Mouse (Mus musculus) limb, embryonic 14.5 days (tissue): Measurements from ENCODE around the gene Zfp422. TPM values are rescaled to one million over a fixed set of nuclear protein-coding genes. Genes with fewer than 3 reads are reported as not detected.

ENCODE experiments used
- ATAC-seq: fragments of 200-750 bp; cut with Nextera tagmentation; 2 replicates; pipeline ENCODE4 v1.8.0; 2017; ENCODE audit warnings: low read depth, moderate number of reproducible peaks, moderate TSS enrichment; ENCODE audit not compliant: low FRiP score
- DNase-seq: peaks from one replicate; pipeline ENCODE4 v3.0.0-alpha.2; 2015; ENCODE audit warnings: low spot score
- H3K27ac ChIP-seq: fragments of 300-500 bp; sonication (generic); replicated peaks from 2 replicates; pipeline ENCODE4 v1.5.1; 2014; ENCODE audit warnings: low read depth, mild to moderate bottlenecking, low read length, moderate library complexity, mixed read lengths
- H3K27me3 ChIP-seq: fragments of 300-500 bp; sonication (generic); 2 replicates; pipeline ENCODE4 v1.6.1; 2014; ENCODE audit warnings: low read length, mixed read lengths; ENCODE audit not compliant: control insufficient read depth, insufficient read depth
- H3K36me3 ChIP-seq: fragments of 300-500 bp; sonication (generic); 2 replicates; pipeline ENCODE4 v1.6.1; 2014; ENCODE audit warnings: mild to moderate bottlenecking, low read length, moderate library complexity, mixed read lengths; ENCODE audit not compliant: control insufficient read depth, insufficient read depth
- H3K4me1 ChIP-seq: fragments of 300-500 bp; sonication (generic); 2 replicates; pipeline ENCODE4 v1.6.1; 2014; ENCODE audit warnings: antibody characterized with exemption, low read length, mixed read lengths; ENCODE audit not compliant: control insufficient read depth, insufficient read depth
- H3K4me2 ChIP-seq: fragments of 300-500 bp; sonication (generic); replicated peaks from 2 replicates; pipeline ENCODE4 v1.6.1; 2014; ENCODE audit warnings: low read depth, mild to moderate bottlenecking, low read length, moderate library complexity; ENCODE audit not compliant: severe bottlenecking
- H3K4me3 ChIP-seq: fragments of 300-500 bp; sonication (generic); replicated peaks from 2 replicates; pipeline ENCODE4 v1.5.1; 2014; ENCODE audit warnings: low read length
- H3K9ac ChIP-seq: fragments of 300-500 bp; sonication (generic); 2 replicates; pipeline ENCODE4 v1.6.1; 2014; ENCODE audit warnings: mild to moderate bottlenecking, low read depth, low read length, moderate library complexity; ENCODE audit not compliant: severe bottlenecking
- H3K9me3 ChIP-seq: fragments of 300-500 bp; sonication (generic); 2 replicates; pipeline ENCODE4 v1.6.1; 2016; ENCODE audit warnings: low read length; ENCODE audit not compliant: control insufficient read depth
- POLR2A ChIP-seq: fragments of 200-500 bp; IDR thresholded peaks from 2 replicates; pipeline ENCODE4 v1.8.0; 2012; ENCODE audit warnings: inconsistent platforms, mild to moderate bottlenecking, moderate library complexity, borderline replicate concordance; ENCODE audit not compliant: insufficient read depth, insufficient read length; ENCODE audit errors: extremely low read depth
- WGBS: fragments of 180-500 bp; shearing (Covaris S2); extraction: QIAGEN DNeasy Blood & Tissue Kit; methylation state at CpG from one replicate; pipeline ENCODE4 v1.1.7; 2014; 5-methylcytosine and 5-hydroxymethylcytosine counted together
- polyA plus RNA-seq, 2 experiments: library from polyadenylated mRNA; depleted of rRNA in 1 of 2; stranded (reverse) in 1 of 2; unstranded in 1 of 2; fragments of >200 nt; fragmentation: Nextera tagmentation in 1 of 2; extraction: Ambion mirVana in 1 of 2; gene quantifications; 2 replicates each; pipeline versions ENCODE4 v1.2.1 to v1.2.3; 2012 to 2014

Gene Zfp422
- polyA plus RNA-seq, 2 experiments: 109 to 166 TPM

DNA sequence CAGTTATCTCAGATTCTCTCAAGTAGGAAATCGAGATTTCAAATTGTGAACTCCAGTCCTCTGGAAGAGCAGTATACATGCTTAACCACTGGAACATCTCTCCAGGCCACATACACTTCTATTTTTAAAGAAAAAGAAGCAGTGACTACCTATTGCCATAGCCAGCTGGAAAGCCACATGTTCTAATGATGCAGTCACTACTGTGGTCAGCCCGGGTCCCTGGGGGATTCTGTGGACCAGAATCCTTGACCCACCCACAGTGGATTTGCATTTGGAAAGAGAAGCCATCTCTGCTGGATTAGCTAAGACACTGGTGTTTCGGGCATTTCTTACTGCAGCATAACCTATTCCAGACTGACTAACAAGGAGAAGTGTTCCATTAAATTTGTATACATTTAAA is 38.6 kb upstream of the Zfp422 start:
- no peaks in the 10 kb centered on the region for H3K4me1 ChIP-seq

DNA sequence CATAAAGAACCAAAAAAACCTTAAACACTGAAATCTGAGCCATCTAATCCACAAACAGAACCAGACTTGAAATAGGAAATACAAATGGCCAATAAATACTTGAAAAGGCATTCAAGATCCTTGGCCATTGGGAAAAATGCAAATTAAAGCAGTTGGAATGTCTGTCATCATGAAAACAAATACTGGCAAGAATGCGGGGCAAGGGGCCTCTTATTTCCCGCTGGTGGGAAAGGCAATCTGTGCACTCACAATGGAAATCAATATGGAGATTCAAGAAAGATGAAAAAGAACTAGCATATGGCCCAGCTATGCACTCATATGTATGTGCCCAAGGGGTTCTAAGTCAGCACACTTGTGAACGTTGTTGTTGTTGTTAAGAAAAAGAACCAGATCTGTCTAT is 38.1 kb upstream of the Zfp422 start:
- Histone ChIP-seq H3K27me3 (no peaks in the 10 kb centered on the region), H3K9me3 (no peaks in the 10 kb centered on the region), H3K27ac (no peak overlapping the region), H3K4me3 (no peak overlapping the region), H3K4me1 (no peaks in the 10 kb centered on the region), H3K36me3 (no peaks in the 10 kb centered on the region), H3K4me2 (no peak overlapping the region), H3K9ac (no peak overlapping the region)
- ATAC-seq: no peak
- DNase-seq: no peak
- TF ChIP-seq POLR2A: no peak
- 58% methylated on average over 3 of the region's 3 CpGs for WGBS

More for the DNA sequence above, 38.6 kb upstream of the Zfp422 start:
- Histone ChIP-seq H3K27me3 (no peaks in the 10 kb centered on the region), H3K36me3 (no peaks in the 10 kb centered on the region), H3K9ac (no peak overlapping the region), H3K27ac (no peak overlapping the region), H3K4me2 (no peak overlapping the region), H3K9me3 (no peaks in the 10 kb centered on the region), H3K4me3 (no peak overlapping the region)
- ATAC-seq: no peak
- no peak for TF ChIP-seq POLR2A
- 81% methylated on average over 3 of the region's 3 CpGs for WGBS
- no peak for DNase-seq

DNA sequence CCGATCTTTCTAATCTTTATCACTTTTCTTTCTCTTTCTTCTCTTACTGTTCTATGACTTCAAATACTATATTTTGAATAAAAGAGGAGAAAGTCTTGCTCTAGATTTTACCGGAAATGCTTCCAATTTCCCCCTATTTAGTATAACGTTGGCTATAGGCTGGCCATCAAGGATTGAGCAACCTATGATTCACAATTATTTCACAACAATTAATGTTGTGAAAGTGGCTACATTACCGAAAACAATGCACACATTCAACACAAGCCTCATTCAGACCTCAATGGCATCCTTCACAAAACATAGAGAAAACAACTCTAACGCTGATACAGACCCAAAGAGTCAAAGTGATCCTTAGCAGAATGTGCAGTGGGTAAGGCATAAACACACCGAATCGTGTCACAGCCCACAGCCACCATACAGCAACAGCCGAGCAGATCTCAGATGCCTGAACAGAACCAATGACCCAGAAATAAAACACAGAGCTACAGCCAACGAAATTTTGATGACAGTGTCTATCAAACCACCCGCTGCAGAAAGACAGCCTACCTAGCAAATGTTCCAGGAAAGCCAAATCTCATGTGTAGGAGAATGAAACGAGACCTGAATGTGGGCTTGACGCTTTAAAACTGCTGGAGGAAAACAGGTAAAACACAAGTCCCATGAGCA is 37.4 kb upstream of the Zfp422 start:
- Histone ChIP-seq H3K4me2 (no peak overlapping the region), H3K4me1 (no peaks in the 10 kb centered on the region), H3K27me3 (no peaks in the 10 kb centered on the region), H3K36me3 (no peaks in the 10 kb centered on the region), H3K4me3 (no peak overlapping the region), H3K9me3 (no peaks in the 10 kb centered on the region), H3K9ac (no peak overlapping the region), H3K27ac (no peak overlapping the region)
- 82% methylated on average over 12 of the region's 12 CpGs for WGBS
- TF ChIP-seq POLR2A: no peak
- ATAC-seq (no peak), DNase-seq (no peak)

- H3K4me3 ChIP-seq: no peak overlapping the region
- H3K9ac ChIP-seq: no peak overlapping the region
- H3K36me3 ChIP-seq: no peaks in the 10 kb centered on the region
- ATAC-seq: no peak
- no peaks in the 10 kb centered on the region for H3K27me3 ChIP-seq
- no peaks in the 10 kb centered on the region for H3K9me3 ChIP-seq
- H3K27ac ChIP-seq: no peak overlapping the region
- 72% methylated on average over 3 of the region's 3 CpGs for WGBS
- H3K4me1 ChIP-seq: no peaks in the 10 kb centered on the region
- DNase-seq: no peak
- H3K4me2 ChIP-seq: no peak overlapping the region
- no peak for TF ChIP-seq POLR2A
Observed at GRCm38 (mm10) chr6:116664830-116665229, 36.0 kb upstream of the Zfp422 start.

- WGBS: 83% methylated on average over 6 of the region's 6 CpGs
- Histone ChIP-seq H3K4me3 (no peak overlapping the region), H3K9ac (no peak overlapping the region), H3K27ac (no peak overlapping the region), H3K4me1 (no peaks in the 10 kb centered on the region), H3K9me3 (no peaks in the 10 kb centered on the region), H3K4me2 (no peak overlapping the region), H3K27me3 (no peaks in the 10 kb centered on the region), H3K36me3 (no peaks in the 10 kb centered on the region)
- DNase-seq (no peak), ATAC-seq (no peak)
- TF ChIP-seq POLR2A: no peak
Observed at GRCm38 (mm10) chr6:116664031-116664430, 35.2 kb upstream of the Zfp422 start.
